Mouse (Mus musculus) cortical plate, adult 2 months (tissue): Measurements from ENCODE around the gene Trim8.

Source experiments
- CTCF ChIP-seq: fragments of 200-500 bp; IDR thresholded peaks from 2 replicates; pipeline ENCODE4 v1.5.1; 2011; ENCODE audit warnings: mild to moderate bottlenecking, control low read depth, low read length; ENCODE audit not compliant: insufficient read depth; ENCODE audit errors: extremely low read depth
- POLR2A ChIP-seq: fragments of 200-500 bp; IDR thresholded peaks from 2 replicates; pipeline ENCODE4 v1.6.1; 2011; ENCODE audit warnings: mild to moderate bottlenecking, low read length, control low read depth; ENCODE audit not compliant: insufficient read depth; ENCODE audit errors: extremely low read depth

DNA sequence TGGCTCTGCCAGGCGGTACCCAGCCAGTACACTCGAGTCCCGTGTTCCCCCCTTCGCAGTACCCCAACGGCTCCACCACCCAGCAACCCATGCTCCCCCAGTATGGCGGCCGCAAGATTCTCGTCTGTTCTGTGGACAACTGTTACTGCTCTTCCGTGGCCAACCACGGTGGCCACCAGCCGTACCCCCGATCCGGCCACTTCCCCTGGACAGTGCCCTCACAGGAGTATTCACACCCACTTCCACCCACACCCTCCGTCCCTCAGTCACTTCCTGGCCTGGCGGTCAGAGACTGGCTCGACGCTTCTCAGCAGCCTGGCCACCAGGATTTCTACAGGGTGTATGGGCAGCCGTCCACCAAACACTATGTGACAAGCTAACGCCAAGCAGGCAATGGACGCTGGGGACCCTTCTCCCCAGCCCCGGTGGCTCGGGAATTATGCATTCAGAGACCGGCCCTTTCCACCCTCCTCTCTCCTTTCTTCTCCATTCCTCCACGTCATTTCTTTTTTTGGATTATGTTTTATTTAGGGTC lies 13.9 kb downstream of the Trim8 start:
- TF ChIP-seq POLR2A (no peak), CTCF (no peak)
